Mouse (Mus musculus): ENCODE data around the gene Foxn3. TPM values are rescaled to one million over a fixed set of nuclear protein-coding genes. Genes with fewer than 3 reads are reported as not detected.

The Foxn3 gene
- polyA plus RNA-seq, 1 experiment from 2014 or later, result 75.5 TPM

DNA sequence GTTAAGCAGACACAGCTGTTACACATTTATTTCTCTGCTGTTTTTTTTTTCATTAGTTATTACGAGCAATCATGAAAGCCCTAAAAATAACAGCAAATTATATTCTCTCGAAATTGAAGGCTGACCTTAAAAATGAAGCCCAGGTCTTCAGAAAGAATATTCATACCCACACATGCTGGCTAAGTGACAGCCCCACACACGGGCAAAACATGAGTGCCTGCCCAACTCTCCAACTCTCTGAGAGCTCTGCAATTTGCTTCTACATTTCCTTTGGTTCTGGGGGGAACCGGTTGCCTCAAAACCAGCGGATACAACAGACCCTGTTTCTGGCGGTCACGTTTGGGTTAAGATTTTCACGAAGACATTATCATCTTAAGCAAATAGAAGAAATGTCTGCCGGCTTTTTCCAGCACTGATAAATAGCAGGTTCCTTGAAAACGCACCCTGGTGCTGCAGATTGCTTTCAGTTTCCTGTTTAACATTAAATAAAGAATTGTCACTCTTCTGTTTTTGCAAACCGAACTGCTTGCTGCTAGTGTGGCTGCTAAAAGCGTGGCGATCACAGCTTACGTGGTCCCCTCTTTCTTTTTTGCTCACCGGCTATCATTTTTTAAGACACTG is 156.6 kb downstream of the Foxn3 start:
- Histone ChIP-seq H3K4me3 (ENCODE audit: low read depth, low read length) (no peak overlapping the region), H3K36me3 (ENCODE audit: control insufficient read depth, insufficient read depth, low read length) (no peaks in the 10 kb centered on the region), H3K27ac (ENCODE audit: low read depth, low read length) (peak overlapping the region; percentile 36), H3K9me3 (replicated peaks; ENCODE audit: control insufficient read depth, low read length) (no peaks in the 10 kb centered on the region; the same call in 1 of the 2 replicates), H3K27me3 (ENCODE audit: control insufficient read depth, insufficient read depth, low read length) (no peaks in the 10 kb centered on the region), H3K4me1 (ENCODE audit: control insufficient read depth, insufficient read depth, low read length) (no peaks in the 10 kb centered on the region), H3K9ac (ENCODE audit: low read depth, low read length) (no peak overlapping the region), H3K4me2 (peak overlapping the region; percentile 49)
- WGBS (ENCODE audit: insufficient replicate concordance), result 52% methylated on average over 15 of the region's 15 CpGs
- ATAC-seq (replicated peaks; ENCODE audit: insufficient number of reproducible peaks, low FRiP score, low TSS enrichment), result no peak

DNA sequence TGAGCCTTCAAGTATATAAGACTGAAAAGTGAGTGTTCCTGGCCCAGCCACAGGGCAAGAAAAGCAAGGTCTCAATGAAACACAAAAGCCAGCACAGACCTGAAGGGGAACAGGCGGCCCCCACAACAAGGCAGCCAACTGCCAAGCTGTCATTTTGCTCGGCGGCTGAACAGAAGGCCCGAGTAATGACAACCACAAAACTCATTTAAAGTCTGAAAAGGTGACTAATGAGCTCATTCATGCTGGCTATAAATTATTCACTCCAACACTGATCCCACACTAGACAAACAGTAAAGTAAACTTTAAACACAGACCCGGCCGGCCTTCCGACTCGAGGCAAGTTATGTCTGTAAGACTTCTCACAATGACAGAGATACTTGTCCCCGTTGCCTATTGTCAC is 157.1 kb downstream of the Foxn3 start:
- WGBS (ENCODE audit: insufficient replicate concordance), result 76% methylated on average over 9 of the region's 9 CpGs
- Histone ChIP-seq H3K36me3 (ENCODE audit: control insufficient read depth, insufficient read depth, low read length) (no peaks in the 10 kb centered on the region), H3K27ac (ENCODE audit: low read depth, low read length) (no peak overlapping the region), H3K4me3 (ENCODE audit: low read depth, low read length) (no peak overlapping the region), H3K27me3 (ENCODE audit: control insufficient read depth, insufficient read depth, low read length) (no peaks in the 10 kb centered on the region), H3K4me2 (no peak overlapping the region), H3K9ac (ENCODE audit: low read depth, low read length) (no peak overlapping the region), H3K9me3 (replicated peaks; ENCODE audit: control insufficient read depth, low read length) (no peaks in the 10 kb centered on the region; the same call in 1 of the 2 replicates), H3K4me1 (ENCODE audit: control insufficient read depth, insufficient read depth, low read length) (no peaks in the 10 kb centered on the region)
- no peak for ATAC-seq (replicated peaks; ENCODE audit: insufficient number of reproducible peaks, low FRiP score, low TSS enrichment)

DNA sequence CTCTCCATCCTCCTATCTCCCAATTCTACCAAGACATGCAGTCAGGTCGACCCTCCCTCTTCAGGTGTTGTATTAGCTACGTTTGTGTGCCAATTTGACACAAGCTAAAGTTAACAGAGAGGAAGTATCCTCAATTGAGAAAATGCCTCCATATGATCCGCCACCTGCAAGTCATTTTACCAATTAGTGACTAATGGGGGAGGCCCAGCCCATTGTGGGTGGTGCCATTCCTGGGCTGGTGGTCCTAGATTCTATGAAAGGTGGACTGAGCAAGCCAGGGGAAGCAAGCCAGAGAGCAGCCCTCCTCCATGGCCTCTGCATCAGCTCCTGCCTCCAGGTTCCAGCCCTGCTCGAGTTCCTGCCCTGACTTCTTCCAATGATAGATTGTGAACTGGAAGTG is 158.0 kb downstream of the Foxn3 start:
- H3K9ac ChIP-seq (ENCODE audit: low read depth, low read length), result no peak overlapping the region
- H3K4me1 ChIP-seq (ENCODE audit: control insufficient read depth, insufficient read depth, low read length), result no peaks in the 10 kb centered on the region
- H3K27me3 ChIP-seq (ENCODE audit: control insufficient read depth, insufficient read depth, low read length), result no peaks in the 10 kb centered on the region
- H3K36me3 ChIP-seq (ENCODE audit: control insufficient read depth, insufficient read depth, low read length), result no peaks in the 10 kb centered on the region
- no peaks in the 10 kb centered on the region; the same call in 1 of the 2 replicates for H3K9me3 ChIP-seq (replicated peaks; ENCODE audit: control insufficient read depth, low read length)
- no peak overlapping the region for H3K4me3 ChIP-seq (ENCODE audit: low read depth, low read length)
- ATAC-seq (replicated peaks; ENCODE audit: insufficient number of reproducible peaks, low FRiP score, low TSS enrichment), result no peak
- no peak overlapping the region for H3K4me2 ChIP-seq
- 82% methylated on average over 4 of the region's 4 CpGs for WGBS (ENCODE audit: insufficient replicate concordance)
- no peak overlapping the region for H3K27ac ChIP-seq (ENCODE audit: low read depth, low read length)

DNA sequence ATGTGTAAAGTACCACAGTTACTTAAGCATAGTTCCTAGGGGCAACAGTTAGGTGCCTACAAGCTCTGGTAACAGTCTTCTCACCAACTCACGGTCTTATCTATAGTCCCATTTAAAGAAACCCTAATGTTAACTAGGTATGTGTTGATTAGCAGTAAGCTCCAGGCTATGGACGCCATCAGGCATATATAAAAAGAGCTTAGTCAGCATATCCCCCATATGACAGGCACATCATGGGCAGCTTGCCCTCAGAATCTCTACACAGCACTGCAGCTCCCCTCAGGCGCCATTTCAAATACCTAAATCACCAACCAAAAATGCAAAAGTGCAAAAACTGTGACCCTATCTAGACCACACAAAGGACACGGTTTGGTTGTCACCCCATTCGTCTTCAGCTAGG is 160.4 kb downstream of the Foxn3 start:
- Histone ChIP-seq H3K4me1 (ENCODE audit: control insufficient read depth, insufficient read depth, low read length) (no peaks in the 10 kb centered on the region), H3K4me2 (no peak overlapping the region), H3K27ac (ENCODE audit: low read depth, low read length) (no peak overlapping the region), H3K9ac (ENCODE audit: low read depth, low read length) (no peak overlapping the region), H3K9me3 (replicated peaks; ENCODE audit: control insufficient read depth, low read length) (no peaks in the 10 kb centered on the region; the same call in 1 of the 2 replicates), H3K27me3 (ENCODE audit: control insufficient read depth, insufficient read depth, low read length) (no peaks in the 10 kb centered on the region), H3K4me3 (ENCODE audit: low read depth, low read length) (no peak overlapping the region), H3K36me3 (ENCODE audit: control insufficient read depth, insufficient read depth, low read length) (no peaks in the 10 kb centered on the region)
- WGBS (ENCODE audit: insufficient replicate concordance), result 89% methylated on average over 5 of the region's 5 CpGs
- no peak for ATAC-seq (replicated peaks; ENCODE audit: insufficient number of reproducible peaks, low FRiP score, low TSS enrichment)

GRCm38 (mm10) chr12:99400907-99401306 is 162.5 kb downstream of the Foxn3 start:
- H3K9me3 ChIP-seq (replicated peaks; ENCODE audit: control insufficient read depth, low read length), result no peaks in the 10 kb centered on the region; the same call in 1 of the 2 replicates
- 87% methylated on average over 8 of the region's 8 CpGs for WGBS (ENCODE audit: insufficient replicate concordance)
- ATAC-seq (replicated peaks; ENCODE audit: insufficient number of reproducible peaks, low FRiP score, low TSS enrichment), result no peak

GRCm38 (mm10) chr12:99399575-99399974 is 163.8 kb downstream of the Foxn3 start:
- H3K27me3 ChIP-seq (ENCODE audit: control insufficient read depth, insufficient read depth, low read length), result no peaks in the 10 kb centered on the region
- H3K9me3 ChIP-seq (replicated peaks; ENCODE audit: control insufficient read depth, low read length), result no peaks in the 10 kb centered on the region; the same call in 1 of the 2 replicates
- H3K27ac ChIP-seq (ENCODE audit: low read depth, low read length), result no peak overlapping the region
- peaks cover 2% of the 10 kb centered on the region for H3K4me1 ChIP-seq (ENCODE audit: control insufficient read depth, insufficient read depth, low read length)
- no peak overlapping the region for H3K4me3 ChIP-seq (ENCODE audit: low read depth, low read length)
- no peaks in the 10 kb centered on the region for H3K36me3 ChIP-seq (ENCODE audit: control insufficient read depth, insufficient read depth, low read length)
- WGBS (ENCODE audit: insufficient replicate concordance), result 81% methylated on average over 4 of the region's 4 CpGs
- no peak for ATAC-seq (replicated peaks; ENCODE audit: insufficient number of reproducible peaks, low FRiP score, low TSS enrichment)
- H3K4me2 ChIP-seq, result no peak overlapping the region
- H3K9ac ChIP-seq (ENCODE audit: low read depth, low read length), result no peak overlapping the region

More at GRCm38 (mm10) chr12:99400907-99401306, 162.5 kb downstream of the Foxn3 start:
- H3K36me3 ChIP-seq (ENCODE audit: control insufficient read depth, insufficient read depth, low read length), result no peaks in the 10 kb centered on the region
- H3K9ac ChIP-seq (ENCODE audit: low read depth, low read length), result no peak overlapping the region
- no peaks in the 10 kb centered on the region for H3K4me1 ChIP-seq (ENCODE audit: control insufficient read depth, insufficient read depth, low read length)
- no peak overlapping the region for H3K4me2 ChIP-seq
- H3K27me3 ChIP-seq (ENCODE audit: control insufficient read depth, insufficient read depth, low read length), result no peaks in the 10 kb centered on the region
- no peak overlapping the region for H3K27ac ChIP-seq (ENCODE audit: low read depth, low read length)
- no peak overlapping the region for H3K4me3 ChIP-seq (ENCODE audit: low read depth, low read length)

GRCm38 (mm10) chr12:99396461-99396860 is 166.9 kb downstream of the Foxn3 start:
- Histone ChIP-seq H3K4me3 (ENCODE audit: low read depth, low read length) (no peak overlapping the region), H3K9me3 (replicated peaks; ENCODE audit: control insufficient read depth, low read length) (no peaks in the 10 kb centered on the region), H3K9ac (ENCODE audit: low read depth, low read length) (no peak overlapping the region), H3K36me3 (ENCODE audit: control insufficient read depth, insufficient read depth, low read length) (no peaks in the 10 kb centered on the region), H3K27me3 (ENCODE audit: control insufficient read depth, insufficient read depth, low read length) (no peaks in the 10 kb centered on the region), H3K4me2 (no peak overlapping the region), H3K27ac (ENCODE audit: low read depth, low read length) (no peak overlapping the region), H3K4me1 (ENCODE audit: control insufficient read depth, insufficient read depth, low read length) (peaks cover 15% of the 10 kb centered on the region)
- 83% methylated on average over 1 of the region's 1 CpGs for WGBS (ENCODE audit: insufficient replicate concordance)
- ATAC-seq (replicated peaks; ENCODE audit: insufficient number of reproducible peaks, low FRiP score, low TSS enrichment), result no peak

- H3K4me1 ChIP-seq (ENCODE audit: control insufficient read depth, insufficient read depth, low read length), result peaks cover 21% of the 10 kb centered on the region
- H3K9me3 ChIP-seq (replicated peaks; ENCODE audit: control insufficient read depth, low read length), result no peaks in the 10 kb centered on the region
- 65% methylated on average over 3 of the region's 3 CpGs for WGBS (ENCODE audit: insufficient replicate concordance)
- 0 out of 2 replicates have a peak overlapping the region, but pooled peaks have one; percentile 6 for H3K9ac ChIP-seq (ENCODE audit: low read depth, low read length)
- H3K27ac ChIP-seq (ENCODE audit: low read depth, low read length), result no peak overlapping the region
- no peaks in the 10 kb centered on the region for H3K27me3 ChIP-seq (ENCODE audit: control insufficient read depth, insufficient read depth, low read length)
- no peak overlapping the region for H3K4me2 ChIP-seq
- no peak for ATAC-seq (replicated peaks; ENCODE audit: insufficient number of reproducible peaks, low FRiP score, low TSS enrichment)
- no peak overlapping the region for H3K4me3 ChIP-seq (ENCODE audit: low read depth, low read length)
- H3K36me3 ChIP-seq (ENCODE audit: control insufficient read depth, insufficient read depth, low read length), result no peaks in the 10 kb centered on the region
Measured at GRCm38 (mm10) chr12:99395082-99395481, 168.3 kb downstream of the Foxn3 start.

- no peaks in the 10 kb centered on the region for H3K27me3 ChIP-seq (ENCODE audit: control insufficient read depth, insufficient read depth, low read length)
Measured at GRCm38 (mm10) chr12:99394676-99395075, 168.7 kb downstream of the Foxn3 start.

More at GRCm38 (mm10) chr12:99394676-99395075, 168.7 kb downstream of the Foxn3 start:
- Histone ChIP-seq H3K4me1 (ENCODE audit: control insufficient read depth, insufficient read depth, low read length) (peaks cover 21% of the 10 kb centered on the region), H3K4me2 (no peak overlapping the region), H3K4me3 (ENCODE audit: low read depth, low read length) (no peak overlapping the region), H3K36me3 (ENCODE audit: control insufficient read depth, insufficient read depth, low read length) (no peaks in the 10 kb centered on the region), H3K9ac (ENCODE audit: low read depth, low read length) (0 out of 2 replicates have a peak overlapping the region, but pooled peaks have one; percentile 6), H3K27ac (ENCODE audit: low read depth, low read length) (no peak overlapping the region), H3K9me3 (replicated peaks; ENCODE audit: control insufficient read depth, low read length) (no peaks in the 10 kb centered on the region)
- WGBS (ENCODE audit: insufficient replicate concordance), result 32% methylated on average over 5 of the region's 5 CpGs
- ATAC-seq (replicated peaks; ENCODE audit: insufficient number of reproducible peaks, low FRiP score, low TSS enrichment), result no peak
